Mouse (Mus musculus): ENCODE measurements at regions not wholly inside any gene's neighbourhood (a gene's known extent, or its start where the extent isn't known, plus 50 kb on each side); places are given as distances from the start of the nearest gene placed in this dataset.
A peak's percentile ranks its signal among the peaks of the same experiment; 100 is the strongest.
"Not testable (repeated sequence)": the region's sequence is repeated elsewhere in the genome, so short reads cannot be mapped to it uniquely, and the experiment has no call there.

DNA sequence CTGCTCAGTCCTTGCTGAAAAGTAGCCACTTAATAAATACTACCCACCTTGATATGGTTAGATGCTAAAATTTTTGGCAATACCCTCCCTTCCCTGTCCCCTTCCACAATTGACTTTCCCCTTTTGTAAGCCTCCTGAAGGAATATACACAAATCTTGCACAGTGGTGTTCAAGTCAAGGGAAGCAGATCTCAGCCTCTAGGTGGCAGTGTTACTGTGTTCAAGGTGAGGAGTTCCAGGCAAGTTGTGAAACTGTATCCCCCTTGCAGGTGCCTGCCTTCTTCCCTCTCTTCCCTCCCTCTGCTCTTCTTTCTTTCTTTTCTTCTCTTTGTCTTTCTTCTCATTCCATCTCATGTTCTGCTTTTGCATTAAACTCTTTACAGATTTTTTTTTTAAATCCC is 239.1 kb downstream of the Sec16b start:
- intact Hi-C loops (cut with DNase I): loop anchor here (5.0 to 10.0 kb wide), 3 partner anchors 607 to 907 kb away; no protein-coding TSS in a partner anchor
- DNase-seq: peak; percentile 73

DNA sequence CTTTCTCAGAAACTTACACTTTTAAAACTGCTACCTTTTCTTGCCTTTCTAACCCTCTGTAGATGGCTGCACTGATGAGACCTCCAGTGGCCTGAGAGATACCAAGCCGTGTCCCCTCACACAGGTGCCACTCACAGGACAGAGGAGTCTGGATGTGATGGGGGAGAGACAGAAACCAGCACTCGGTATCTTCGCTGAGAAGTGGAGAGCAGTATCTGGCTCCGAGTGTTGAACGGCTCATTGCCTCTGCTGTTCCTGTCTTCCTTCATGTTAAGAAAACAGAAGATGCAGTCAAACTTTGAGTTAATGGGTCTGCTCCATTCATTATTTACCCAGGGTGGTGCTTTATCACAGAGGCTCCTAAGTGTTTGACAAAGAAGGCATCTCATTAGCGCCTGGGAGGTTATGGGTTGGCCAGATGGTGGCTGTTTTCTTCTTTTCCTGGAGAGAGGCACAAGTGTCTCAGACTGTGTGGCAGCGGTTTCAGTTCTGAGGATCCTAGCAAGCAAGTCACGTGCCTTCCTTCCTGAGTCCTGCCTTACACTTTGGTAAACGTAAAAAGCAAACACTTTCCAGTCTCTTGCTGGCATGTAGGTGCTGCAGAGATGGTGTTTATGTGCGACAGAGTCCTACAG is 248.6 kb downstream of the Sec16b start:
- intact Hi-C loops (cut with DNase I): no loop called here
- DNase-seq: no peak

DNA sequence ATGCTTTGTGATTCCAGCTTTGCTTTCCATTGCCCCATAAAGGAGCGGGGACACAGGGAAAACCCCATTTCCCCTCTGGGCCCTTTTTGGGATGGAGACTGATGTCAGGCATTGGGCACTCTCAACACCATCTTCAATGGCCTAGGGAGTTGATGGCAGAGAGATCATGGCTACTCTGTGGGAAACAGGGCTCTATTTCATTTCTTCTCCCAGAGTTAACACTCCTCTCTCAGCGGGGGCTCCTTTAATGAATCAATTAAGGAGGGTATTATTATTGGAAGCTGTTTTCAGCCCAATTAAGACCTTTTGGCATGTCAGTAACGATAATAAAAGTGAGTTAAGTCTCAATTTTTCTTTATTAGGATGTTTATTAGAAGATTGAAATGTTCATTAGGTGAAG is 250.4 kb downstream of the Sec16b start:
- no peak for DNase-seq
- intact Hi-C loops (cut with DNase I): no loop called here

DNA sequence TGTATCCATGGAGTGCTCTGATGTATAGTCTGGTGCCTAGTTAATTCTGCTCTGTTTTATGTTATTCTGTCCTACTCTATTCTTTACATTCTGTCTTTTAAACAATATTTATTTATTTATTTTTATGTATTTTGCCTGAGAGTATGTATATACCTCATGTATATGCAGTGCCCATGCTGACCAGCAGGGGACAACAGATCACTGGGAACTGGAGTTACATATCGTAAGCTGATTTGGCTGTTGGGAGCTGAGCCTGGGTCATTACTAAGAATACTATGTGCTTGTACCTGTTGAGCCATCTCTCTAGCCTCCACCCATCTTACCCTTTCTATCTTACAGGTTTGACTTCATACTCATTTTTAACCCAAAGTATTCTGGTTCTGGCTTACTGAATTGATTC is 251.8 kb downstream of the Sec16b start:
- peak; percentile 13 for DNase-seq
- intact Hi-C loops (cut with DNase I): no loop called here

DNA sequence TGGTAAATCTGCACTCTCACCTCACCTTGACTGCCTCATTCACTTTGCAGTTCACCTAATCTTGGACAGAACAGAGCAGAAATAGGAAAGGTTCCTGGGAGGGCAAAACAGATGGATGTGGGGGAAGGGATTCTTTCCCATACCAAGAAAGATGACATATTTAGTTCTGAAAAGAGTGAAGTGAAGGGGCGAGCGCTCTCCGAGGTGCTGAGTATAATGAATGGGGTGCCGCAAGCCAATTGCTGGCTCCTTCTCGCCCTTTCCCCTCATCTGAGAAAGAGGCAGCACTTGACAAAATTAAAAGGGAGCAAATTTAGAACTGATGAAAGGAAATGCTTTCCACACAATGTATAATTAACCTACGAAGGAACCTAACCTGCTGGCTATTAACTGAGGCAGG is 261.7 kb downstream of the Sec16b start:
- no peak for DNase-seq
- intact Hi-C loops (cut with DNase I): no loop called here

DNA sequence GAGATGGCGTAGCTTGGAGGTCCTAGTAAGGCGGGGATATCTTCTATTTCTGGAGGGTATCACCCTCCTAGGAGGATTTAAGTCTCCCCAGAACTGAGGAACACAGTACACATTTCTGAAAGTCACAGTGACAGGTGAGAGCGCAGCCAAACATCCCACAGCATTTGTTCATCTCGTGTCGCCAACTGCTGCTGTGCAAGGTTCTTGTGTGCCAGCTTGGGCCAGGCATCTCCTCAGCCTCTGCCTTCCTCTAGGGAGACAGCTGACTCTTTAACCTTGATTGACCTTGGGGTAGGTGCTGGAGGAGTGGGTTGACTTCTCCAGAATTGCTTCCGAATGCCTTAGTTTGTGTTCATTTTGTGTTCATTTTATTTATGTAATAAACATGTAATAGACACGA is 291.2 kb downstream of the Sec16b start:
- intact Hi-C loops (cut with DNase I): no loop called here
- no peak for DNase-seq

DNA sequence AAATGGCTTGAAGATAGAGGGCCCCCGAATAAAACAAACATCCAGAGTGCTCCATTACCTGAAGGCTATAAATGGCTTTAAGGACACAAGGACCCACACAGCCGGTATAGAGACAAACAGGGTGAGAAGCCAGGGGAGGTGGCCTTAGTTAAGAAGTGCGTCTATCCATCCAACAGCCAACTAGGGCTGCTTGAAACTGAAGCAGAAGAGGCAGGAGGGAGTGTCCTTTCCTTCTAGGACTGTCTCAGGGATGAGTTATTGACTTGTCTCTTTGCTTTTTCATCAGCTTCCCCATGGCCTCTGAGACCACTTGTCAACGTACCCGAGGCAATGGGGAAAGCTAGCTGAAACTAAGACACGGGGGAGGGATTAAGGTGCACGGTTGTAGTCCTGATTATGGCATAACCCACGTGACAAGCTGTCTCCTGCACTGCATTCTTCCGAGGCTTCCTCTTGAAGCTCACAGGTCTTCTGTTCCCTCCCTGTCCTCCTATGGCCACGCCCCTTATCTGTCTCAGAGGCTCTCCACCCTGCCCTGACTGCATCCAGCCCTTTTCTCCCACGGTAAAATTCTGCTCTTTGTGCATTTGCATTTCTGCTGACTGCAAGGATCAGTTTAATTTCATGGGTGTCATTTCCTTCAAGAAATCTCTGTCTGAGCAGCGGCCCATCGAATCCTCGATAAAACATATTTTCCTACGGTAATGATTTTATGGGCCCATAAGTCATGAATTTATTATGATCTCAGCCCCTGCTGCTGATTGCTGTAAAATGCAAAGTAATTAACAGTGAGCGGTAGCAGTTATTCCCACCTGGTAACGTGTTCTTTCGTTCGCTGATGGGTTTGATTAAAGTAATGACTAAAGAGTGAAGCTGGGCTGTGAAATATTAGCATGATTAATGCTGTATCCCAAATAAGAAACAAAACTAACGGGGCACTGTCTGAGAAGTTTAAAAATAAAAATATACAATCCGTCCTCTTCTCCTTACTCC is 292.3 kb downstream of the Sec16b start:
- DNase-seq: no peak
- intact Hi-C loops (cut with DNase I): no loop called here

DNA sequence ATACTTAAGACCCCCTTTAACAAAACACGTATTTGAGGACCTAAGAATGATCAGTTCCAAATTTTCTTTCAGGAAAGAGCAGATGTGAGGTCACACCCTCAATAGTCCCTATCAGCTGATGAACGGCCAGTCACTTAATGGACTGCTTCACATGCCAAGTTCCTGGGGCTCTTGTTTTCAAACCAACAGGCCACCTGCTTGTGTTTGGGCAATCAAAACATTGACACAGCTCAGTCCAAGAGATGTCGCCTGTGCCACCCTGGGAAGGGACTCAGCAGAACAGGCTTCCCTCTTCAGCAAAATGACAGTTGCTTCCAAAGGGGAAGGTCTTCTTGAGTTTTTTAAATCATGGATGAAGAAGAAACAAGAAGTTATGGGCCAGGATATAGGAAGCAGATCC is 294.6 kb downstream of the Sec16b start:
- intact Hi-C loops (cut with DNase I): no loop called here
- no peak for DNase-seq

DNA sequence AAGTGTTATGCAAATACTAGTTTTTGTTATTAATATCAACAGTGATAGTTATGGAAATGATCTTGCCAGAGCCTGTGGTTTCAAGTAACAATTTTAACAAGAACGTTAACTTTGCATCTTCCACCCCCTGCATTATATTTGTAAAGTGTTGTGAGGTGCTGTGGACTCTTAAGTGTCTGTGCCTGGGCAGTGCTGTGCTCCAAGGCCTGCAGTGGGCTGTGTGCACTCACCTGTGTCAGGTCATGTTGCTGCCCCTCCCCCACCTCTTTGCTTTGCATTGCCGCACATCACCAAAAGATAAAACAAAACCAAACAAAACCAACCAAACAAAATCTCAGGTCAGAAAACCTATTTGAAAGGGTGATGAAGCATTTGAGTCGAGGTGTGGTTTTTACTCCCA is 297.7 kb downstream of the Sec16b start:
- intact Hi-C loops (cut with DNase I): no loop called here
- no peak for DNase-seq

DNA sequence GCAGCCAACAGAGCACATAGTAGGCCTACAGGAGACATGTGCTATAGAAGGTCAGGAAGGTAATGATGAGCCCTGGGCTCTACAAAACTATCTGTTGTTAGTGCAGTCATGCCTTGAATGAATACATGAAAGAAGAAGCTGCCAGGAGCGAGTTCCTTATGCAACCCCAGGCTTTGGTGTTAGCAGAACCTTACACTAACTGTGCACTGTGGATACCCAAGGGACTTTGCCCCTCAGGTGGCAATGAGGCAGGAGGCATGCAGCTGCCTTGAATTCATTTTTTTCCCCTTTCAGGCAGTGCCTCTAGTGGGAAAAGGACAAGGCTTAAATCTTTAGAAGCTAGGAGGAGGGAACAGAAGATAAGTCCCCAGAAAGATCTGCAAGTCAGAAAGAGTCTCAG is 299.8 kb downstream of the Sec16b start:
- no peak for DNase-seq
- intact Hi-C loops (cut with DNase I): no loop called here

DNA sequence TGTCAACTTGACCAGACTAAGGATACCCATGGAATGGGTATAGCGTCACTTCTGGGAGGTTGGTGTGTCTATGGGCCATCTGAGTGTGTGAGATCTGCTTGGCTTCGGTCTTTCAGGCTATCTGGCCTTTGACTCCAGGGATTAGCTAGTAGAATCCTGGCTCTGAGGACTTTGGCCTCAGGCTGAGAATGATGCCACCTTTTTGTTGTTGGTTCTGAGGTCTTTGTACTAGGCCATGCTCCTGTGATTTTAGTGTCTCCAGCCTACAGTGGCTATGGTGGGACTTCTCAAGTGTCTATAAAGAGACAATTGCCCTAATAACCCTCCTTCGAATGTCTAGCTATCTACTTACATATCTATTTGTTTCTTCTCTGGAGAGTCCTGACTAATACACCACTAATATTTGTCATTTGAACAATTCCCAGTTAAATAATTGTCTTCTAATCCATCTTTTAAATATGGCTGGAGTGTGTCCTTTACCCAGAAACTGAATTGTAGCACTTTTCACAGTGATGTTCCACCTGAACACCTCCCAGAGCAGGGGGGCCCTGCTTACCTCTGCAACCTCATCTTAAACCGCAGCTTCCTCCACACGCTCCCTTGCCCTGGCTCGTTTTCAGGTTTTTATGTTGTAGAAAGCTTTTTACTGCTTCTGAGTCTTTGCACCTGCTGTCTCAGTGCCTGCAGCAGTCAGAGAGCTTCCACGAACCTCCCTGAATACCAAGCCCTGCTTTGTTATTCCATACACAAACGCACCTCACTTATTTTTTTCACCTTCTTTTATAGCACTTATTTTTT is 303.3 kb downstream of the Sec16b start:
- intact Hi-C loops (cut with DNase I): no loop called here
- DNase-seq: no peak

DNA sequence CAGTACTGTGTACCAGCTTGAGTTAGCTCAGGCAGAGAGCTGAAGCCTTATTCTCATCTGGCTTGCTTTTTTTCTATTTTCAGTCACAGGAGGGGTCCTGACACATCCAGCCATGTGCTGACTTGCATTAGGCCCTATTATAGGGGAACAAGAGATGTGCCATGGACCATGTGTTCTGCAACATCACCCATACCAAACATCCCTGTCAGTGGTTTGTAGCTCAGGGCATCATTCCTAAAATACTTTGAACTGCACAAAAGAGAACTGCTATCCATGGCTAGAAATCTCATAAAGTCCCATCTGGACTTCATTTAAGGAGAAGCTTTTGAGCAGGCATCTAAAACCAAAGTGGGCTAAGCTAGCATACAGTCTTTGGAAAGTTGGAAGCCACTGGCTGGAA is 304.1 kb downstream of the Sec16b start:
- DNase-seq: no peak
- intact Hi-C loops (cut with DNase I): no loop called here

DNA sequence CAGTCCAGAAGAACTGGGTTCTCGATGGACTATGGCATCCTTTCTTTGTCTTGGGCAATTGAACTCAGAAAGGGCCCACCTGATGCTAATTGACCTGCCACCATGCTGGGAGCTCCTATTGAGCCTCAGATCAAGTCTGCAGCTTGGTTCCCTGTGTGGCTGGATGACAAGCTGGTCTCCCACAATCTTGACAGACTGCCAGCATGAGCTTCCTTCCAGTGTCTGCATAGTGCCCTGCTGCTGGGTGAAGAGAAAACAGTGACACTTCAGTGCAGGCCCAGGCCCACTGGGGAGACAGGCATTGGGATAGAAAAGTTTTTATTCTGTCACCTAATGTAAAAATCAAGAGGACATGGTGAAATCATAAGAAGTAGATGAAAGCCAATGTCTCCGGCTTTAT is 321.4 kb downstream of the Sec16b start:
- DNase-seq: peak; percentile 70
- intact Hi-C loops (cut with DNase I): no loop called here

DNA sequence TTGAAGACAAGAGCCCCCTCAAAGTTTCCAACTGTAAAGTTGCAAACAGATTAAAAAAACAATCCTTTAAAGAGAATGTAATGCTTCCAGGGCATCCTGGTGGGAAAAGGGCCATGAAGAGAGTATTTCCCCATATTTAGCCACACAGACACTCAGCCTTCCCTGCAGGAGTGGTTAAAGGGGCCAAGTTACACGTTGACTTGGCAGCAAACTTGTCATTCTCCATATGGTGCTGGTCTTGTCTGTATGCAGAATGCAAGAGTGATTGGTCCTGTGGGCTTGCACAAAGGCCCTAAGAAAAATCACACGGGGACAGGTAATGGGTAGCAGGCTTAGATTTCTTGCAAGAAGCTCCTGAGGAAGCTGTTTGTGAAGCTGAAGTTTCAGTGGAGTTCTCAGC is 325.0 kb downstream of the Sec16b start:
- intact Hi-C loops (cut with DNase I): no loop called here
- peak; percentile 57 for DNase-seq

DNA sequence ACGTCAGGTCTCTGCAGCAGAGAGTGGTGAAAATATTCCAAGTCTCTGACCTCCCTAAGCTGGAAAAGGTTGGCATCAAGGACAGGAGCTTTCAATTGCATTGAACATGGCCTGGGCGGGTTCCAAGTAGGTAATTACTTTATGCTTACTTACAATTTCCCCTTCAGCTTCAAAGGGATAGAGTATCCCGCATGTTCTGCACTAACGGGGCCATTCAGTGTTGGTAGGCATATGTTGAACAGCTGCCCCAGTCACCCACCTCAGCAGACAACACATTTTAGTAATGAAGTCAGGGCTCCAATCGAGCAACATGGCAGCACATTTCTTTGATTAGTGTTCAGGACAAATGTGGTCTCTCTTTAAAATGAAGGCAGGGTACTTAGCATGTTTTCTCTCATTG is 366.2 kb downstream of the Sec16b start:
- no peak for DNase-seq
- intact Hi-C loops (cut with DNase I): no loop called here

DNA sequence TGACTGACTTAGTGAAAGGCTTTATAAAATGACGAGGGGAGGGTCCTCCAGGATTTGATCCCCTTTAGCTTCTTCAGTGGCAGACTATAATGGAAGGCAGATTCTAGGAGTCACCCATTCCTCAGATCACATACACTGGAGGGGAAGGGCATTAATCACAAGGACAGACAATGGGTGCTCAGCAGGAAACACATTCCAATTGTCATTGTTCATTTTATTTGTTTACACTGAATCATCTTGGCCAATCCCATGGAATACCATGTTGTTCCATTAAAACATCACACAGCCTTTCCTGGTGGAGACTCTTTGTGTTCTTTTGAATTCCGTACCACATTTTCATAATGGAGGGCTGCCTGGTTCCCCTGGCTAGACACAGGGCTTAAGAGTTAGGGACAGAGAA is 368.5 kb downstream of the Sec16b start:
- intact Hi-C loops (cut with DNase I): no loop called here
- DNase-seq: no peak

DNA sequence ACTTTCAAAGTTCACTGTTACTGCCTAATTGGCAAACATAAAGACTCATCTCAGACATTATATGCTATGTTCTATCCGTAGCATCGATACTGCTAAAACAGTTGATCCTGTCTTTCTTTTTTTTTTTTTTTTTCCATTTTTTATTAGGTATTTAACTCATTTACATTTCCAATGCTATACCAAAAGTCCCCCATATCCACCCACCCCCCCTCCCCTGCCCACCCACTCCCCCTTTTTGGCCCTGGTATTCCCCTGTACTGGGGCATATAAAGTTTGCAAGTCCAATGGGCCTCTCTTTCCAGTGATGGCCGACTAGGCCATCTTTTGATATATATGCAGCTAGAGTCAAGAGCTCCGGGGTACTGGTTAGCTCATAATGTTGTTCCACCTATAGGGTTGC is 370.6 kb downstream of the Sec16b start:
- DNase-seq; intact Hi-C loops (cut with DNase I): not testable (repeated sequence)

DNA sequence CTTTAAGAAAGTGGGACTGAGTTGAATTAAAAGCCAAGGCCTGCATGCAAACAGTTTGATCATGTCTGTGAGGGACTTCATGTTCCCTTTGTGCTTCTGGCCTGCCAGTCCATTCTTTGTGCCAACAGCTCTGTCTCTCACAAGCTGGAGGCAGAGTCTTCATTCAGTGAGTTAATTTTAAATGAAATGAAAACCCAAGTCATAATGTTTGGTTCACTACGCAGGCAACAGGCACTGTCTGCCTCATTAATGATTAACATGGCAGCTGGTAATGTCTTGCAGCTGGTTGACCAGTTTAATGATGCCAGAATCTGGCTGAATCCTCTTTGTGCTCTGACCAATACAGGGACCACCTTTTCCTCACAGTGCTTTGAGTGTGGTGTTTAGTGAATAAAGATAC is 380.6 kb downstream of the Sec16b start:
- intact Hi-C loops (cut with DNase I): no loop called here
- peak; percentile 6 for DNase-seq

DNA sequence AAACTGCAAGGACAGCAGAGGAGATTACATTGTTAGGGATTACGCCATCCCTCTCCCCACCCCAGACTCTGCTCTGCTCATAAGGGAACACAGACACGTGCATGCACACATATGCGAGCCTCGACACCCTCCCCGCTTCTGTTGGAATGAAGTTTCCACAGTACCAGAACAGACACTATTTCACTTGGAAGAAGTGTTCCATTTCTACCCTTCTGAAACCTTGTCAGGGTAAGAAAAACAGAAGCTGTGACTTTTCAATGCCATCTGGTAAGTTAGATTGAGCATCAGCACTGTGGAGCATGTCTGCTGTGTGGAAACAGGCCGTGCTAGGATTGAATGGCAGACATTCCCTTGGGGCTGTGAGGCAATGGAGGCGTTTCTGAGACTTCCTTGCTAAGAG is 382.0 kb downstream of the Sec16b start:
- intact Hi-C loops (cut with DNase I): no loop called here
- DNase-seq: no peak

DNA sequence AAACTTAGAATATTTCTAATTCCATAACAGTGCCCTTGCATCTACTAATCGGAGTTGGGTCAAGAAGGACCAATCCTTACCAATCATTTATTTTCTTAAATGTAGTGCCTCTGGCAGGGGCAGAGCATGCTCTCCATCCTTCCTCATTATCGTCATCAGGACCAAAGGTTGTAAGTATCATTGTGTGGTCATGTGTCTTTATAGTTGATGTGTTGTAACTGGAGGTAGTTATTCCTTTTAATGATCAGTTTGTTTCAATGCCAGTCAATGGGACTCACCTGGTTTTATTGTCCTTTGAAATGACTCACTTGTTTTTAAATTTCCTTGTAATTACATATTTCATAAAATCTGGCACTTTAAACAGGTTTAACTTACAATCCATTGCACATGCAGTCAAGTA is 399.6 kb downstream of the Sec16b start:
- no peak for DNase-seq
- intact Hi-C loops (cut with DNase I): no loop called here

DNA sequence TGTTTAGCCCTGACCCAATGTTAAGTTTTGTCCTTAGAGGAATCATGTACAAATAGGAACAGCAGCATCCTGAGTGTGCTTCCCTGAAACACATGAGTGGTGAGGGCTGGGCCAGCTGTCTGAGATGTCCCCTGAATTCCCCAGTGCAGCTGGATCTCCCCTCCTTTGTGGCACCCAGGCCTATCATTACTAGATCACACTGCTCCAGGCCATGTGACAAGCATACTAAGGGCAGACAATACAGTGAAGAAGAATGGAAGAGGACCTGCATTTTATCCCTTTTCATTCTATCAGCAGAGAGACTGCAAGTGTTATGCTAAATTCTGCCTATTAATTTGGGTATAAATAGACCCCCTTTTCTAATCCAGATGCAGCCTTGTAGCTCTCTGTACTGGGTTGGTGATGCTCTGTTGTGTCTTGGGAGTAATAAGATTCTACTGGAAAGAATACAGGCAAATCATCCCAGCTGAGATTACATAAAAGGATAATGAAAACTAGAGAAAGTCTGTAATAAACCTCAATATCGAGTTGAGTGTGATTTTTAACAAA is 418.3 kb downstream of the Brinp2 start:
- intact Hi-C loops (cut with DNase I): no loop called here
- DNase-seq: no peak

Data from left cerebral cortex, postnatal 4 days (tissue).